Mouse (Mus musculus): ENCODE measurements around the gene 4833427G06Rik.
"Not testable (repeated sequence)": the region's sequence is repeated elsewhere in the genome, so short reads cannot be mapped to it uniquely, and the experiment has no call there.

Gene 4833427G06Rik

DNA sequence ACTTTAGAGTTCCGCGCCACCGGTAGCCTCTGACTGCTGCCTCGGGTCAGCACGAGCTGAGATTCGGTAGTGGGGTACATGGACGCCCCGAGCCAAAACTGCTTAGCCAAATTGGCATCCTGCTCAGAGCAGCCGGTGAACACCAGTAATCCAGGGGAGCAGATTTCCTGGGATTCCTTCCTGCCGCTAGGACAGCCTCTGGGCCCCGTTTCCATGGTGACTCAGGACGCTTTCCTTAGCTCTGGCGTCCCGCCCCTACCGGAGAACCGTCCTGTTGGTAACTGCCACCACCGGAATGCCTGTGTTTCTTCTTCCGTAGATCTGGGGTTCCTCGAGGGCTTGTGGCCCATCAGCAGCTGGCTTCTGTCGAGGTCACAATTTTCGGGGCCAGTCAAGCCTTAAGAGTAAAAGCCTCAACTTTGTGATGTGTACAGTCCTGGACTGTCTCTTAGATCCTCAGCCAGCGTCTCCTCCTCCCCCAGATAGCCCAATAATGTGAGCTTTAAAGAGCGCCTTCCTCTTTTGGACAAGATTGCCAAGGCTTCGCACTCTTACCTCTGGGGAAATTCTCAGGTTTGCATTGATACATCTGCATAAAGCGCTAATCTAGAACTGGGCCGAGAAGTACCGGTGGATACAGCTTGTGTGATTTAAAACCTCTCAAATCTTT, at the start of gene 4833427G06Rik:
TSS of gene 4833427G06Rik (minus strand) at position 323 of the 670 bp plus-strand sequence.
- CTCF ChIA-PET = no interaction called here

DNA sequence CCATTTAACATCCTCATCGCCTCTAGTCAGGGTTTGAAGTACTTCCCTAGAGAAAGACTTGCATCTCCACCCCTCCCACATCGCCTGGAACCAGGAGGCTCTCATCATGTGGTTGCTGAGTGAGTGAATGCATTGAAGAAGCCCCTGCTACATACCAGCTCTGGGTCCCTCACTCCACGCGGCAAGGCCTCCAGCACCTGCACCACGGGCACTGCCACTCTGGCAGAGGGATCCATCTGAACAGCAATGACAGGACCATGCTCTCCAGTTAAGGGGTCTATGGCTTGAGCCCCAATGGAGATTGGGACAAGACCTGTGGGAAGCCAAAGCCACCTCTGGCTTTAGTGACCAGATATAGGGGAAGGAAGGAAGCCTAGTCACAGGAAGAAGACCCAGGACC, 45.4 kb upstream of the 4833427G06Rik start:
- CTCF ChIA-PET = no interaction called here

DNA sequence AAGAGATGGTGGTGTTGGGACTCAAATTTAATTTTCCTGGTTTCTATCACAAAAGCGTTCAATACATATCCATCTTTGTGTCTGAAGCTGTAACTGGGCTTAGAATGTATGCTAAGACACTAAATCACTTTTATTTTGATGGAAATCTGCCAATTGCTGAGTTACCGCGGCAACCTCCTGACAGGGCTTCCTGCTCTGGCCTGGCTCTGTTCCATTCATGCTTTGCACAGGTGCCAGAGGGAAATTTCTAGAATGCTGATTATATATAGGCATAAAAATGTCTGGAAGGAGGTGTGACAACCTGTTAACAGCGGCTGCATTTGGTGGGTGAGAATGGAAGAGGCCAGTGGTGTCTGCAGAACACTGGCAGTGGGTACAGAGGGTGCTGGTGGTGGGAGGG, 44.6 kb upstream of the 4833427G06Rik start:
- CTCF ChIA-PET = no interaction called here

DNA sequence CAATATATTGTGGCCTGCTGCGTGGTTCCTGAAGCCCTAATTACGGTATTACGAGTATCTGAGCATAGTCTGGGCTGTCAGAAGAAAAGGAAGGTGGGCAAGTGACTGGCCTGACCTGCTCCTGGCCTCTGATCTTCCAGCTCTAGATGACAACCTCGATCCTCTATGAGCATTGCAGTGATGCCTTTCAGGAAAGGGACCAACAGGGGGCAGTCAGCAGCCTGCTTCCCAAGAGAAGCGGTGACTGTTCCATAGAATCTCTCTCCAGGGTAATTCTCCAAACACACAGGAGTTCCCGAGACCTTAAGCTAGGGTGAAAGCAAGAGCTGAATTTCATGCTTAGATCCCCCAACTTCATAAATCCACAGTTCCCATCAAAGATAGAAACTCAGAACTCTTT, 42.3 kb upstream of the 4833427G06Rik start:
- CTCF ChIA-PET = no interaction called here

DNA sequence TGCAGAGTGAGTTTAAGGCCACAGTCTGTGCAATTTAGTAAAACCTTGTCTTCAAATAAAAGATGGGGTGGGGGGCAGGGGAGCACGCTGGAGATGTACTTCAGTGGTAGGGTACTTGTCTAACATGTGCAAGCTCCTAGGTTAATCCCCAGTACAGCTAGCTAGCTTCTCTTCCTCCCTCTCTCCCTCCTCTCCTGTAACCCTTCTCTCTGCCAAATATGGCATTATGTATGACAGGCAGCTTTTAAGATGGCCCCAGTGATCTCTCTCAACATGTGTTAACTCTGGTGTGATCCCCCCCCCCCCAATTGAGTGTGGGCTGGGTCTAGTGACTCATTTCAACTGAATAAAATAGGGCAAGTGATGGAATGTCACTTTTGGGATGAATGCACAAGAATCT, 41.6 kb upstream of the 4833427G06Rik start:
- CTCF ChIA-PET = no interaction called here

DNA sequence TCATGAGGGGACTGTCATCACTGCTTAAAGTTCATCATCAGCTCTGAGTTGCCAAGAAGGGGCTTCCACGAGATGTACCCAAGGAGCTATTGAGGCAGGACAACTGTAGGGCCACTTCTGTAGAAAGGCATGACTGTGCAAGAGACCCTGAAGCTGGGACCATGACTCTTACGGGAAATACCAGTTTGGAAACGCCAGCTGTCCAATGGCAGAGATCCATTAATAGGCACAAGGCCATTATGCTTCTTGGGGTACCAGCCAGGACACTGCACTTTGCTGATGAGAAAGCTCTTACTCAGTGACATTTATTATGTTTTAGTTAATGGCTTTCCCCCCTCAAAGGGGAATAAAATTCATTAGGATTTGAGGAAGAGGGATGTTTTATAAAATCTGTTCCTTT, 38.8 kb upstream of the 4833427G06Rik start:
- CTCF ChIA-PET = no interaction called here

DNA sequence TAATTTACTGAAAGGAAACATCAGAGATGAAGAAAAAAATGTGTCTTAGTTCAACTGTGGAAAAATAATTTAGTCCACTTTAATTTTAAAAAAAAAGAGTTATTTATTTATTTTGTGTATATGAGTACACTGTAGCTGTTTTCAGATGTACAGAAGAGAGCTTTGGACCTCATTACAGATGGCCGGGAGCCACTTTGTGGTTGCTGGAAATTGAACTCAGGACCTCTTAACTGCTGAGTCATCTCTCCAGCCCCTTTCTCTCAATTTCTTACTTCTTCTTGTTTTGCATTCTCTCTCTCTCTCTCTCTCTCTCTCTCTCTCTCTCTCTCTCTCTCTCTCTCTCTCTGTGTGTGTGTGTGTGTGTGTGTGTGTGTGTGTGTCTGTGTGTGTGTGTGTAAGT, 37.5 kb upstream of the 4833427G06Rik start:
- CTCF ChIA-PET = not testable (repeated sequence)

DNA sequence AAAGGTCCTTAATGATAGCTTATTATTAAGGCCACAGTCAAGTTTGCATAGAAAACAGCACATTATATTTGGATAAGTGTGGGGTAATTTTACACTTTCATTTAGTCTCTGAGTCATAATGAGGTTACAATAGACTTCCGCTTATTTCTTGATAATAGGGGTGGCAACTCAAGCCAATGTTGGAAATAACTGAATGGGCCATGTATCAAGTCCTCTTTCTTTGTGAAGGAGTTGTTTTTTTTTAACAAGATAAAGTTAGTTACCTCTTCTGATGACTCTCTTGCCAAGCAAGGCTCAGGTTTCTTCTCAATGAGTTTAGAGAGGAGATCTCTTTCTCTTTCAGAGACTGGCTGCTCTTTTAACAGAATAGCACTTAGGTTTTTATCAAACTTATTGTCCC, 36.4 kb upstream of the 4833427G06Rik start:
- CTCF ChIA-PET = no interaction called here

DNA sequence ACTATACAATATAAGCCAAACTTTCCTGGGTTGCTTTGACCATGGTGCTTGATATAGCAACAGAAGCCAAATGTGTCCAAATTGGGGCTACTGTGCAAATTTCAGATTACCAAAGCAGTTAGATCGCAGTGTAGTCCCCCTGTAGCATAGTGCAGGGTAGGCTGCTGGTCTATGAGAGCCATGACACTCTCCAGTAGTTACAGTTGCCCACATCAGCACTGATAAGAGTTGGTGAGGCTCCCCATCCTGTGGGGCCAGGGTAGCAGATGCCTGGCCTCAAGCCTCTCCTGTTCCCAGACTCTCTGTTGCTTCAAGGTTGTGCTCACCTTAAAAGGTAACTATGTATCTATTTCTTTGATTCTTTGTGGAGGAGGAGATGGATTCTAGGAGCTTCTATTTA, 36.0 kb upstream of the 4833427G06Rik start:
- CTCF ChIA-PET = no interaction called here

DNA sequence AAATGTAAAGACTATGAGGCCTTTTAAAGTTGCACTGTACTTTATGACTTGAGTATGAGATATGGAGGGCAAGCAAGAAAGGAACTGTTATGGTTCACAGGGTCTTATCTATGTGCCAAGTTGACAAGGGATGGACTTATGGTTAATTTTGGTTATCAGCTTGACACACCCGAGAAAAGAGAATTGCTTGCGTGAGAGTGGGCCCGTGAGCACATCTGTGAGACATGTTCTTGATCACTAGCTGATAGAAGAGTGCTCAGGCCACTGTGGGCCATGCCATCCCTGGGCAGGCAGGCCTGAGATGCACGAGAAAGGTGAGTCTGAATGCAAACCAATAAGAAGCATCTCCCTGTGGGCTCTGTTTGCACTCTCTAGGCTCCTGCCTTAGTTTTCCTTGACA, 35.6 kb upstream of the 4833427G06Rik start:
- CTCF ChIA-PET = no interaction called here

DNA sequence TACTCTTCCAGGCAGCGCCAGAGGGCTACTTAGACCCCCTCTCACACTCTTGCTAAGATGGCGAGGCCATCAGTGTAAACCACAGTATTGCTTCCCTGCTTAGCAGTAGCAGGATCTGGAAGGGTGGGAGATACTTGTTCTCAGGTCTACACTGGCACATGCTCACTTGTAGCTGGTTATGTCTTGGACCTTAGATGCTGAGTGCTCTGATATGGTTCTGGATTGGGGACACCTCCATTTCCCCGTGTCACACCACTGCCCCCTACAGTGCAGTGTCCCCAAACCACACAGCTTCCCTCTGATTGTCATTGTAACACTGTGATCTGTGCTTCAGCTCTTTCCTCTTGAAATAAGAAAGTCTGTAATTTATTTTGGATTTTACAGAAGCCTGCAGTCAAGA, 35.1 kb upstream of the 4833427G06Rik start:
- CTCF ChIA-PET = no interaction called here

DNA sequence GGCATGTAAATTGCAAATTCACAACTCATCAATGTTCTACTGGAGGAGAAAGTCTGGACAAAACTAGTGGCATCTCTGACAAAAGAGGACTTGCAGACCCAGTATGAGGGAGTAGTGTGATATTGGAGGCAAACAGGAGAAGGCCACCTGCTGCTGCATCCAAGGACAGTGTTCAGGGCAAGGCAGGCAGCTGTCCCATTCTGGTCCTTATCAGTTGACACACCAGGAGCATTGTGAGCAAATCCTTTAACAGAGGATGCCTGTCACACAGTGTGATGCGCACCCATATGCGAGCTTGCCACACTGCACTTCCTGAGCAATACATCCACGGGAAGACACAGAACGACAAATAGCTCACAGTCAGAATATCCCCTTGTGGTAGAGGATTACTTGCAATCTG, 12.9 kb upstream of the 4833427G06Rik start:
- CTCF ChIA-PET = interaction anchor here (0.8 kb wide), 1 partner anchor 797 kb away, joined by 5 read pairs; no protein-coding TSS in a partner anchor

DNA sequence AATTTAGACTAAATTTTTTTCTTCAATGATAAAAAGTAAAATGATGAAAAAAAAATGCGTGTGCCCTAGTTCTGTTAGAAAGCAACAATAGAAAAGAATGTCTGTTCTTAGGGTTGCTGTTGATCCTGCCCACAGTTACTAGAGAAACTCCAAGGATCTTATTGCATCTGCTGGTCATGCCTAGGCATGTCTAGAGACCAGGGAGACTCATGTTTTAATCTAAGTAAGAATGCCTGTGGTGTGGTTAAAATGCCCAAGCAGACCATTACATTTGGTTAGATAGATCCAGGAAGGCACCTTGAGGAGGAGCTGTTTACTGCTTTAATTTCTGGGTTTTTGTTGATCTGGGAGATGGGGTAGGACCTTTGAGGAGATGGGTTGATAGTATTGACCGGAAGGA, 3.9 kb upstream of the 4833427G06Rik start:
- CTCF ChIA-PET = no interaction called here

DNA sequence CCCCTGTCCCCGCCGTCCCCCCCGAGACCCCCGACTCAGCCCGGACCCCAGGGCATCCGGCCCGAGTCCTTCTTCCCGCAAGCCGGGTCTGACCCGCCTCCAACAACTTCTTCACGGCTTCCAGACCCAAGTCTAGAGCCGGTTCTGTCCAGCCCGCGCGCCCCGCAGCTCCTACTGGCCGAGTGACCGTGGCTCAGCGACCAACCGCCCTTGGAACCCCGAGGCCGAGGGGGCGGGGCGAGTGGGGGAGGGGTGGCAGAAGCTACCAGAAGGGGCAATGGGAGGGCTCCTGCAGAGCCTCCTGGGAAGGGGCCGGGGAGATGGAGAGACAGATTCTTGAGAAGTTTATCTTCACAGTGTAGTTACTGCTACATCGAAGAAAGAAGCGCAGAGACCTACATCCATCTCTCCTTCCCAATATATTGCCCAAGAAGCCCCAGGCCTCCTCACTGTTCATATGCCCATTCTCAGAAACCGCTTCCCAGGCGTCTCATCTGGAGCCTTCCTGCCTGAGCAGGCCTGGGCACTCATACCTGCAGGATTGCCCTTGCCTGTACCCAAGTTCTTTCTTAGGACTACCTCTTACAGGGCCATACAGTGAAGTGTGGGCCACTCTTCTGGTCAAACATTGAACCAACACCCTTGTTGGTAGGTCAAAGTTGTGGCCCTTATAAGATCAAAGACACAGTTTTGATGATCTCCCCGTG, 2.1 kb upstream of the 4833427G06Rik start:
- CTCF ChIA-PET = interaction anchor here (0.6 kb wide), 1 partner anchor 329 kb away, joined by 4 read pairs; the partner anchor contains the start of gene Alg9

DNA sequence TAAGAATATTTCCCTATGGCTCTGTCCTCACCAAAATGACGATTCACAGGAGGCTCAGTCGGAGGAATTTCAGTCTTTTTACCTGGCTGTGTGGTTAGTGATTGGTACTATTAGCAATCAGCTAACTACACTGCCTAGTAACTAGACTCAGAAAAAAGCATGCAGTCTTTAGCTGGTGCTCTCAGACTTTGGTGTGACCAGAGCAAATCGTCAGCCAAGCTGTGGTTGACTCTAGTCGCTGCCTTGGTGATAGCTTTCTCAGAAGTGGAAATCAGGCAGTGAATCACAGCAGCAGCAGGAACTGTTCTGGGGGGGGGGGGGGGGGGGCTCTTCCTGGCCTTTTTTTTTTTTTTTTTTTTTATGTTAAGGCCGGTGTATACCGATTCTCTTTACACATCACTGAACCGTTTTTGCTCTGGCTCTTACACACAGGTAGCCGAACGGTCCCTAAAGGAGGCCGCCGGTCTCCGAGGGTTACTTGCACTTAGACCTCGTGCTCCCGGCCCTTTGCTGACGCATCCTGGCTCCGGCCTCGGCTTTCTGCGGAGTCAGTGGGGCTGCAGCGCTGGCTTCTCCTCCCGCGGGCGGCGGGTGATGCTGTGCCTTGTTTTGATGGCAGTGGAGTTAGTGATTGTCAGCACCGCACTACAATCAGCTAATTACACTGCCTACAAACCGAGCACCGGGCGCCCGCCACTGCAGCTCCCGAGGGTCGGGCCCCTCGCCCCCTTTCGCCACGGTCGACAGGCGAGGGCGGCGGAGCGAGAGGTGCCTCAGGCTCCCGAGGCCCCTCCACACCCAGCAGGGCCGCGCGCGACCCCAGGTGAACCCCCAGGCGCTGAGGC, 1.3 kb upstream of the 4833427G06Rik start:
- CTCF ChIA-PET = interaction anchor here (0.6 kb wide), 1 partner anchor 329 kb away, joined by 4 read pairs; the partner anchor contains the start of gene Alg9

DNA sequence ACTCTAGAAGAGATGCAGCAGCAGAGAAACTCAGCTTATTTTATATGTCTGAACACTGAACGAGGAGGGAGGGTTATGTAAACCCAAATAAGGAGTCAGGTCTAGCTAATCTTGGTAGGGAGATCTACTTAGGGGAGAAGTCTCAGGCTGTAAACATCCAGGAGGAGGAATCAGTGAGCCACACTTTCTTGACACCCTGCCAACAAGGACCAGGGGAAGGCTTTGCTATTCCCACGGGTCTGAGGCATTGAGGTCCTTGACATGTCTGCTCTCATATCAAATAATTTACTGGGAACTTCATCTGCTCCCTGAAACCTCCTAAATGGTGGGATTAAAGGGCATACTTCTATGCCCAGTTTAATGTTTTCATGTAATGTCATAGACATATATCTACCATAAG, 5.6 kb downstream of the 4833427G06Rik start:
- CTCF ChIA-PET = interaction anchor here (0.6 to 0.7 kb wide), 2 partner anchors 618 to 659 kb away, joined by 3 to 4 read pairs; no protein-coding TSS in a partner anchor

DNA sequence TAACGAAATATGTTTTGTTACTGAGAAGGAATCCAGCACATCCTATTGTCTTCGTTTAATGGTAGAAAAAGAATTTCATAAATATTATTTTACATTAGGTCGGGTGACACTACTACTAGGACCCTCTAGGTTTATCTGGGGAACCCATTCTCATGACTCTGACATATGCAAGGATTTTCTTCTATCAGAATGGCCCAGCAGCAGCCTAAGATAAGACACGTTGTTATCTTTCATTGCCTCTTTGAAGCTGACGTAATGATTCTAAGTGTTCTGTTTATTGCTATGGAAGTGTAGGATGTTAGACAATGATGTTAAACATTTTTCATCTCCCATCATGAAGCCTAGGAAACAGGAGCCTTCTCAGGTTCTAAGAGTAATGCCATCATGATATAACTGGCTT, 8.2 kb downstream of the 4833427G06Rik start:
- CTCF ChIA-PET = no interaction called here

DNA sequence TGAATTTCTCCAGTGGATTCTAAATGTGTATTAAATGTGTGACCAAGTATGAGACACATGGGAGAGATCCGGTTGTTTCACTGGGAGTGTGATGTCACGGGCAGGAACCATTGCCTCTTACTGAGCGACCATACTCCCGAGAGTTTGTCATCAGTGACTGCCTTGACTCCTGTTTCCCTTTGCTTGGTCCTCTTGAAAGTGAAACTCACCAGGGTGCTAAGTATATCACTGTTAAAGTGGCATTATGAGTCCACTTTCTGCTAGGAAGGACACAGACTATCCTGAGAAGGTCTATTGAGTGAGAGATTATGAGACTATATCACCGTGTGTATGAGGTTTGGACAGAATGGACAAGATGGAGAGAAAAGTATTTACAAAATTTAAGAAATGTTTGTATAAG, 20.3 kb downstream of the 4833427G06Rik start:
- CTCF ChIA-PET = no interaction called here

DNA sequence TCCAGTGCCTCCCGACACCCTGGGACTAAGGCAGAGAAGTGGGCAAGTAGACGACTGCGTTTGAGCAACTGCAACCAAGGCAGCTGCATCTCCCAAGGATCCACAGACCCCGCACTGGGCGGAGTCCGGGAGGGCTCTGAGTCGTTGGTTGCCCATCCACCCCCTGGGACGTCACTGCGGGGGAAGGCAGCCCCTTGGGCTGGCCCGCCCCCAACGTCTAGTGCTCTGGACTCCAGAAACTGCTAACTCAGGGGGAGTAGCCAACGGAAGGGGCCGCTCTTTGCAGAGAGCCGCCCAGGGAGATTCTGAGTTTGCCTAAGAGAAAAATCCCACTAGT, 24.9 kb downstream of the 4833427G06Rik start, which contains the start of gene Layn:
TSS of gene Layn (minus strand) at position 116 of the 337 bp plus-strand sequence.
- CTCF ChIA-PET = interaction anchor here (0.6 kb wide), 1 partner anchor 1050 kb away, joined by 7 read pairs; no protein-coding TSS in a partner anchor

DNA sequence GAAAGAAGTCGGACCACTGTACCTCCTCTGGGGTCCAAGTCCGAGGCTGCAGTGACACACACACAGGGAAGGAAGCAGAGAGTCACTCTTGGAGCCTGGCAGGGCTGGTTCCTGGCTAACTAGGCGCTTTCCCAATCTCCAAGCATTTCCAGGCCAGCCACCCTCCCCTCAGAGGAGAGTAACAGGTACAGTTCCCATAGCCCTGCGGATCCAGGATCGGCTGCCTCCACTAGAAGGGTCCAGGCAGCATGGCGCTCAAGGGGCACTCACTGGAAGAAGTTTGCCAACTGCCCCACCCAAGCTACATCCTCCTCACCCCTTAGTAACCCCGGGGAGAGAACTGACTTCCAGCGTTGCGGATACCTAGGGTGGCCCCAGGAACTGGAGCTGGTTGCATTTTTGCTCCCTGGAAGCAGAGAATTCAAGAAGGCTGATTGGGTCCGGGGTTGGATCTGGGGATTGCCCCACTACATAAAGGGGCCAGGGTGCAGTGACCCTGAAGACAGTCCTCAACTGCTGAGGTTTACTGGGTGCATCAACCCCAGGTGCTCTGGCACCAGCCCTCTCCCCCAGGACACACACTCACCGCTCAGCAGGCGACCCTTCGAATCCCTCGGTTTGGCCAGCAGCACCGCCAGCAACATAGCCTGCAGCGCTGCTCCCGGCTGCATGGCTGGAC, 25.4 kb downstream of the 4833427G06Rik start:
- CTCF ChIA-PET = no interaction called here

DNA sequence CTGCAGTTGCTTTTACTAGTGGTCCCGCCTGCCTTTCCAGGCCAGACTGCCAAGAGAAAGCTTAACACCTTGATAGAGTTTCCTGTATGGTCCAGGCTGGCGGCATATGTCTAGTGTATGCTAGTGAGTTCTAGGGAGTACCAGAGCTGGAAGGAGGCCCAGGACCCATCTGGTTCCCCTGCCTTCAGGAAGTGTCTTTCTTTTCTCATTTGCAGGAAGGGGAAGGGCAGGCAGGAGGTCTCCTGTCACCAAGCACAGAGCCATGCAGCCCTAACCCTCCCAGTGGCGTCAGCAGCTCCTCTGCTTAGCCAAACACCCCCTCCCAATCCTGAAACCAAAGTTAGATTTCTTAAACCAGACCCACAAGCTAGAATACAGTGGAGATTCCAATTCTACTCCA, 26.1 kb downstream of the 4833427G06Rik start:
- CTCF ChIA-PET = no interaction called here

DNA sequence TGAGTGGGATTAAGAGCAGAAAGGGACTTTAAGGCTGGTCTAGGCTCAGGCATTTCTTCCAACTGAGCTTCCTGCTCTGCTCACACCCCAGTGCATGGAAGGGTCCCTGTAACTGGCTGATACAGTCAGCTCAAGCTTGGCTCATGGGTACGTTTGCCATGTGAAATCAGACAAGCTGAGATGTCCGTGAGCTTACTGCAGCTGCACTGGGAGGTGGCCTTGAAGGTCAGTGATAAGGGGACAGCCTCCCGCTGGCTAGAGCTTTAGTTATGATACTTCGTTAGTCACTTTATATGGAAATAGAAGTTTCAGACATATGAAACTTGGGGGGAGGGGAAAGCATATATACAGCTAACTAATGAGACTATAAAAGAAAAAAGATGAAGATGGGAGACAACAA, 31.1 kb downstream of the 4833427G06Rik start:
- CTCF ChIA-PET = no interaction called here
